Mouse (Mus musculus): ENCODE results near the gene Gm10563. TPM values are rescaled to one million over a fixed set of nuclear protein-coding genes. Genes with fewer than 3 reads are reported as not detected.

The Gm10563 gene
- polyA plus RNA-seq, 1 experiment = not detected

DNA sequence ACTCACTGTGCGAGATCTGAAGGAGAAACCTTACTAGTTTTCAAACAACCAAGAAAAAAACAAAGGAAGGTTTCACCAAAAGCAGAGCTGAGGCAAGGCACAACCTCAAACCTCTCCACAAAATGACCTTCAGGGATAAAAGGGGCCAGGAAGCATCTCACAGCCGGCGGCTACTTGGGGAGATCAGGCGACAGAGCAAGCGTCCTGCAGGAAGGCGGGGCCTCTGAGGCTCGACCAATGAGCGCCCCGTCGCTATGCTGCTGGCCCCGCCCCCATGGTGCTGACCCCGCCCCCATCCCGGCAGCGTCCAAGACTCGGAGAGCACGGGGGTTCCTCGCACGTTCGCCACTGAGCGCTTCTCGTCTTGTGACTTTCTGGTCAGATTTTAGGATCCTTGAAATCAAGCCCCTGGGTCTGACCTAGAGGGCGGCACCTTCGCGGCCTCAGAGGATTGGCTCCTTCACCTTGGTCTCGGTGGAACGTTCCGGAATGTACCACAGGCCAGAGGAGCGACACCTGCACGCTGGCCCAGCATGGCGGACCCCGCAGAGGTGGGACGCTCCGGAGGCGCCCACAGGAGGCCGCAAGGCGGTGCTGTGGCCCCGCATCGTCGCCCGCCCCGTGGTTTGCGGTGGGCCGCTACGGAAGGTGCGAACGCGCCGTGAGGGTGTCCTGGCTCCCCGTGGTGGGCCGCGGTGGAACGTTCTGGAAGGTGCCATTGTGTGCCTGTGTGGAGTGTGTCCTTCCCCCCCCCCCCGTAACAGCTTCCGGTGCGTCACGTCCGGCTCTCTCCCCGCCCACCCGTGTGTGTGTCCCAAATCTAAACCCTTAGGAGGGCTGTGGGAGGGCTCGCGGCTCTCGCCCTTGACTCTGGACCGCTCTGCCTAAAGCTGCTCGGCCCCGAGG is 43.9 kb downstream of the Gm10563 start, which contains the start of gene Slc35e2:
Slc35e2 (plus strand) TSS at position 326 of the 906 bp plus-strand sequence.
- Histone ChIP-seq H3K4me3 (peak within 1 kb of the TSS; percentile 67), H3K36me3 (ENCODE audit: control insufficient read depth, insufficient read depth) (peaks cover 11% of the 10 kb centered on the region), H3K4me2 (ENCODE audit: low read depth) (peak within 1 kb of the TSS; percentile 85), H3ac (ENCODE audit: control insufficient read depth, insufficient read length) (peak within 1 kb of the TSS; percentile 88), H3K27me3 (ENCODE audit: control insufficient read depth, insufficient read depth, insufficient read length) (no peaks in the 10 kb centered on the region), H3K79me2 (ENCODE audit: control insufficient read depth, insufficient read depth) (peaks cover 38% of the 10 kb centered on the region)
- TF ChIP-seq E2F4 (IDR thresholded peaks at IDR 0.05; ENCODE audit: insufficient read depth) (peak; percentile 8), MYOG (IDR thresholded peaks at IDR 0.05; ENCODE audit: control insufficient read depth in 1 of 3, insufficient read depth in 1 of 3, insufficient read length in 2 of 3, low read depth in 2 of 3) (peak in 1 of 3 experiments; percentile 17), SRF (IDR thresholded peaks at IDR 0.05; ENCODE audit: control insufficient read depth, insufficient read length, low read depth) (no peak), MAX (IDR thresholded peaks at IDR 0.05; ENCODE audit: low read depth) (peak; percentile 38), POLR2A (IDR thresholded peaks at IDR 0.05; ENCODE audit: insufficient read length, low read depth) (peak; percentile 86), POLR2AphosphoS2 (IDR thresholded peaks at IDR 0.05; ENCODE audit: insufficient read length, low read depth) (peak; percentile 95)

DNA sequence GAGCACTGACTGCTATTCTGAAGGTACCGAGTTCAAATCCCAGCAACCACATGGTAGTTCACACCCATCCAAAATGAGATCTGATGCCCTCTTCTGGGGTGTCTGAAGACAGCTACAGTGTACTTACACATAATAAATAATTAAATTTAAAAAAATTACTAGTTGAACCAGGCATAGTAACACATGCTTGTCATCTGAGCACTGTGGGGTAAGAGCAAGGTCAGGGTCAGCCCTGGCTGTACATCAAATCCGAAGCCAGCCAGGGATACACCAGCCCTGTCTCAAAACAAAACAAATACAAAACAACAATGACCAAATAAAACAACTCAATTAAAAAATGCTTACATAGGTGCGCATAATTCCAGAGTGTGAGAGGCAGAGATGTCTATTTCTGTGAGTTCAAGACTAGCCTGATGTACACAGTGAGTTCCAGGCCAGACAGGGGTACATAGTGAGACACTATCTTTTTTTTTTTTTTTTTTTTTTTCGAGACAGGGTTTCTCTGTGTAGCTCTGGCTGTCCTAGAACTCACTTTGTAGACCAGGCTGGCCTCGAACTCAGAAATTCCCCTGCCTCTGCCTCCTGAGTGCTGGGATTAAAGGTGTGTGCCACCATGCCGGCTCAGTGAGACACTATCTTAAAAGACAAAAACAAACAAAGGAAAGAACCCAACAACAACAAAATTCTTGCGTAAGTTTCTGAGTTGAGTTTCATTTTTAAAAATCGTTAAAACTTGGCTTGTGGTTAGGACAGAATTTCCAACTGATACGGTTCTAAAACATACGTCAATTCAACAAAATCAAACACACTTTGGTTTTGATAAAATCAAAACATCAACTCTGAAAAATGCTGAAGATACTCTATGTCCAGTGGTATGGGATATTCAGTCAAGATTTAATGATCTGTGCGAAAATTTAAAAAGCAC is 45.0 kb downstream of the Gm10563 start:
- H3K27me3 ChIP-seq (ENCODE audit: control insufficient read depth, insufficient read depth, insufficient read length) = no peaks in the 10 kb centered on the region
- H3ac ChIP-seq (ENCODE audit: control insufficient read depth, insufficient read length) = no peak overlapping the region
- peaks cover 4% of the 10 kb centered on the region for H3K36me3 ChIP-seq (ENCODE audit: control insufficient read depth, insufficient read depth)
- TF ChIP-seq POLR2AphosphoS2 (IDR thresholded peaks at IDR 0.05; ENCODE audit: insufficient read length, low read depth) (no peak), REST (IDR thresholded peaks at IDR 0.05; ENCODE audit: insufficient read depth, insufficient read length) (no peak), E2F4 (IDR thresholded peaks at IDR 0.05; ENCODE audit: insufficient read depth) (no peak), POLR2A (IDR thresholded peaks at IDR 0.05; ENCODE audit: insufficient read length, low read depth) (no peak), USF1 (IDR thresholded peaks at IDR 0.05; ENCODE audit: low read depth) (no peak), MYOD1 (IDR thresholded peaks at IDR 0.05; ENCODE audit: control insufficient read depth in 1 of 3, insufficient read length in 2 of 3, low read depth in 2 of 3) (no peak), MAX (IDR thresholded peaks at IDR 0.05; ENCODE audit: low read depth) (no peak), SRF (IDR thresholded peaks at IDR 0.05; ENCODE audit: control insufficient read depth, insufficient read length, low read depth) (no peak), TCF12 (IDR thresholded peaks at IDR 0.05; ENCODE audit: insufficient read depth, poor library complexity, severe bottlenecking) (no peak), CEBPB (IDR thresholded peaks at IDR 0.05; ENCODE audit: insufficient read depth, poor library complexity, severe bottlenecking) (no peak), TCF3 (IDR thresholded peaks at IDR 0.05; ENCODE audit: insufficient read length, low read depth) (no peak), MYOG (IDR thresholded peaks at IDR 0.05; ENCODE audit: control insufficient read depth in 1 of 3, insufficient read depth in 1 of 3, insufficient read length in 2 of 3, low read depth in 2 of 3) (no peak)
- peak overlapping the region; percentile 67 for H3K4me3 ChIP-seq
- H3K79me2 ChIP-seq (ENCODE audit: control insufficient read depth, insufficient read depth) = peaks cover 27% of the 10 kb centered on the region
- H3K4me2 ChIP-seq (ENCODE audit: low read depth) = peak overlapping the region; percentile 85

- Histone ChIP-seq H3ac (ENCODE audit: control insufficient read depth, insufficient read length) (no peak overlapping the region), H3K27me3 (ENCODE audit: control insufficient read depth, insufficient read depth, insufficient read length) (no peaks in the 10 kb centered on the region), H3K36me3 (ENCODE audit: control insufficient read depth, insufficient read depth) (no peaks in the 10 kb centered on the region), H3K4me3 (no peak overlapping the region), H3K79me2 (ENCODE audit: control insufficient read depth, insufficient read depth) (peaks cover 17% of the 10 kb centered on the region), H3K4me2 (ENCODE audit: low read depth) (no peak overlapping the region)
- TF ChIP-seq USF1 (IDR thresholded peaks at IDR 0.05; ENCODE audit: low read depth) (no peak), POLR2AphosphoS2 (IDR thresholded peaks at IDR 0.05; ENCODE audit: insufficient read length, low read depth) (no peak), MYOG (IDR thresholded peaks at IDR 0.05; ENCODE audit: control insufficient read depth in 1 of 3, insufficient read depth in 1 of 3, insufficient read length in 2 of 3, low read depth in 2 of 3) (no peak), MAX (IDR thresholded peaks at IDR 0.05; ENCODE audit: low read depth) (no peak), MYOD1 (IDR thresholded peaks at IDR 0.05; ENCODE audit: control insufficient read depth in 1 of 3, insufficient read length in 2 of 3, low read depth in 2 of 3) (no peak), TCF3 (IDR thresholded peaks at IDR 0.05; ENCODE audit: insufficient read length, low read depth) (no peak), E2F4 (IDR thresholded peaks at IDR 0.05; ENCODE audit: insufficient read depth) (no peak), POLR2A (IDR thresholded peaks at IDR 0.05; ENCODE audit: insufficient read length, low read depth) (no peak), SRF (IDR thresholded peaks at IDR 0.05; ENCODE audit: control insufficient read depth, insufficient read length, low read depth) (no peak), TCF12 (IDR thresholded peaks at IDR 0.05; ENCODE audit: insufficient read depth, poor library complexity, severe bottlenecking) (no peak), REST (IDR thresholded peaks at IDR 0.05; ENCODE audit: insufficient read depth, insufficient read length) (no peak), CEBPB (IDR thresholded peaks at IDR 0.05; ENCODE audit: insufficient read depth, poor library complexity, severe bottlenecking) (no peak)
These were observed 46.7 kb downstream of the Gm10563 start for GRCm38 (mm10) chr4:155598536-155598935.

DNA sequence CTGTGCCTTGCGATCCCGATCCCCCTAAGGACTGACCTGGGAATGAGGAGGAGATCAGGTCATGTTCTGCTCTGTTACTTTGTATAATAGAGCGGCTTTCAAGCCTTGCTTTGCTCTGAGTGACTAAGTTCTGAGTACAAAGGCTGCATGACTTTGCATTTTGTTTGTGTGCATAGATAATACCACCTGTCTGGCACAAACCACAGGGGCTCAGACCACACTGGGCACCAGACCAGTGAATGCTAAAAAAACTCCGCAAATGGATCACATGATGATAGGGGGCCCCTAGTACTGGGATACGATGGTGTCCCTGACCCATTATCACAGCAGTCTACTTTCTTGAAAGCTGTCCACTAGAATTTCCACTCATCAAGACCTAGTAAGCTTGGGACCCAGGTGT is 48.6 kb downstream of the Gm10563 start:
- TF ChIP-seq MYOD1 (IDR thresholded peaks at IDR 0.05; ENCODE audit: control insufficient read depth in 1 of 3, insufficient read length in 2 of 3, low read depth in 2 of 3) = peak in 1 of 3 experiments; percentile 56
- no peak for TF ChIP-seq POLR2A (IDR thresholded peaks at IDR 0.05; ENCODE audit: insufficient read length, low read depth)

More for the DNA sequence above, 48.6 kb downstream of the Gm10563 start:
- Histone ChIP-seq H3K79me2 (ENCODE audit: control insufficient read depth, insufficient read depth) (no peaks in the 10 kb centered on the region), H3K4me2 (ENCODE audit: low read depth) (peak overlapping the region; percentile 36), H3ac (ENCODE audit: control insufficient read depth, insufficient read length) (no peak overlapping the region), H3K36me3 (ENCODE audit: control insufficient read depth, insufficient read depth) (no peaks in the 10 kb centered on the region), H3K27me3 (ENCODE audit: control insufficient read depth, insufficient read depth, insufficient read length) (no peaks in the 10 kb centered on the region), H3K4me3 (no peak overlapping the region)
